Mouse (Mus musculus): ENCODE results near the gene Wnt10b. TPM values are rescaled to one million over a fixed set of nuclear protein-coding genes. Genes with fewer than 3 reads are reported as not detected.

Wnt10b gene
- polyA plus RNA-seq, 1 experiment from 2014 or later = not detected

DNA sequence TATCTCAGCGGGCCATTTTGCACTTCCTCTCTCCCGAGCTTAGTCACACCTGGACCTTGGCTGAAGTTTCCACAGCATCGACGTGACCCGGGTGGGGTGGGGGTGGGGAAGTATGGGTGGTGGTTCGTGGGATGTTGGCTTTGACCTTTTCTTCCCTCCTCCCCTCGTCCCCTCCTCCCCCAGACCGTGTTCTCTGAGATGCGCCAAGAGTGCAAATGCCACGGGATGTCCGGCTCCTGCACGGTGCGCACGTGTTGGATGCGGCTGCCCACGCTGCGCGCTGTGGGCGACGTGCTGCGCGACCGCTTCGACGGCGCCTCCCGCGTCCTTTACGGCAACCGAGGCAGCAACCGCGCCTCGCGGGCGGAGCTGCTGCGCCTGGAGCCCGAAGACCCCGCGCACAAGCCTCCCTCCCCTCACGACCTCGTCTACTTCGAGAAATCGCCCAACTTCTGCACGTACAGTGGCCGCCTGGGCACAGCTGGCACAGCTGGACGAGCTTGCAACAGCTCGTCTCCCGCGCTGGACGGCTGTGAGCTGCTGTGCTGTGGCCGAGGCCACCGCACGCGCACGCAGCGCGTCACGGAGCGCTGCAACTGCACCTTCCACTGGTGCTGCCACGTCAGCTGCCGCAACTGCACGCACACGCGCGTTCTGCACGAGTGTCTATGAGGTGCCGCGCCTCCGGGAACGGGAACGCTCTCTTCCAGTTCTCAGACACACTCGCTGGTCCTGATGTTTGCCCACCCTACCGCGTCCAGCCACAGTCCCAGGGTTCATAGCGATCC lies 14.5 kb upstream of the Wnt10b start:
- peaks cover 98% of the 10 kb centered on the region for H3K27me3 ChIP-seq
- H3K4me2 ChIP-seq = peak overlapping the region; percentile 46
- H3K36me3 ChIP-seq (ENCODE audit: poor library complexity, severe bottlenecking) = no peaks in the 10 kb centered on the region
- H3K27ac ChIP-seq = no peak overlapping the region
- H3K4me3 ChIP-seq = peak overlapping the region; percentile 27
- peaks cover 33% of the 10 kb centered on the region for H3K4me1 ChIP-seq
- under 1% methylated on average over 75 of the region's 75 CpGs for WGBS
- H3K9ac ChIP-seq = no peak overlapping the region
- H3K9me3 ChIP-seq (replicated peaks) = no peaks in the 10 kb centered on the region
- ATAC-seq = peak; percentile 46; the same call in 1 of the 2 replicates

DNA sequence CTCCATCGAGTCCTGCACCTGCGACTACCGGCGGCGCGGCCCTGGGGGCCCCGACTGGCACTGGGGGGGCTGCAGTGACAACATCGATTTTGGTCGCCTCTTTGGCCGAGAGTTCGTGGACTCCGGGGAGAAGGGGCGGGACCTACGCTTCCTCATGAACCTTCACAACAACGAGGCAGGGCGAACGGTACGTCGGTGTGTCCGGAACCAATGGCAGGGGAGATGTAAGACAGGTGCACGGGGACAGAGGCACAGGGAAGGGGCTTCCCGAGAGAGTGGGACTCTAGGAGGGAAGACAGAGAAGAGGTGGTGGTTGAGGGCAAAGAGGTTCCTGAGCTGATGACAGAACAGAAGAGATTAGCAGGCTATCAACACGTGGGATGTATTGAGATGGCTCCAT lies 13.8 kb upstream of the Wnt10b start:
- WGBS = under 1% methylated on average over 23 of the region's 23 CpGs
- no peaks in the 10 kb centered on the region for H3K9me3 ChIP-seq (replicated peaks)
- H3K4me3 ChIP-seq = peak overlapping the region; percentile 27
- H3K9ac ChIP-seq = no peak overlapping the region
- peaks cover 29% of the 10 kb centered on the region for H3K4me1 ChIP-seq
- H3K27me3 ChIP-seq = peaks cover 100% of the 10 kb centered on the region
- no peak overlapping the region for H3K4me2 ChIP-seq
- H3K27ac ChIP-seq = no peak overlapping the region
- ATAC-seq = no peak
- H3K36me3 ChIP-seq (ENCODE audit: poor library complexity, severe bottlenecking) = no peaks in the 10 kb centered on the region

DNA sequence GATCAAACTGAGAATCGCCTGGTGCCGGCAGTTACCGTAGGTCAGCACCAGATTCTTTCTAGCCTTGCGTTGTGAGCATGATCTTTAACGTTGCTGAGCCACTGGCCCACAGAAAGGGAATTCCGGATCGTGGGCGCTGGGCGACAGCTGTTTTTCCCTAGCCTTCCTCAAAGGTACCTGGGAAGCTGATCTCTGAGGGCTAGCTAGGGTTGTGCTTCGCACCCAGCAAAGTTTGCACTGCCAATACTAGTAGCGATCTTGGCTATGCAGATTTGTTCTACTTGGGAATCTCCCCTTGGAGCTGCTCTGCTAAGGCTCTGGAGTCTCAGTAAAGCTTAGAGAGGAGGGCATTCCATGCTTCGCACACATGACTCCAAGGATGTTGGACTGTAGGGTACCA lies 13.3 kb upstream of the Wnt10b start:
- H3K27ac ChIP-seq = no peak overlapping the region
- H3K36me3 ChIP-seq (ENCODE audit: poor library complexity, severe bottlenecking) = no peaks in the 10 kb centered on the region
- H3K4me1 ChIP-seq = peaks cover 23% of the 10 kb centered on the region
- 1% methylated on average over 12 of the region's 12 CpGs for WGBS
- no peaks in the 10 kb centered on the region for H3K9me3 ChIP-seq (replicated peaks)
- no peak overlapping the region for H3K9ac ChIP-seq
- H3K4me2 ChIP-seq = no peak overlapping the region
- H3K27me3 ChIP-seq = peaks cover 100% of the 10 kb centered on the region
- ATAC-seq = no peak
- 0 out of 2 replicates have a peak overlapping the region, but pooled peaks have one; percentile 2 for H3K4me3 ChIP-seq

DNA sequence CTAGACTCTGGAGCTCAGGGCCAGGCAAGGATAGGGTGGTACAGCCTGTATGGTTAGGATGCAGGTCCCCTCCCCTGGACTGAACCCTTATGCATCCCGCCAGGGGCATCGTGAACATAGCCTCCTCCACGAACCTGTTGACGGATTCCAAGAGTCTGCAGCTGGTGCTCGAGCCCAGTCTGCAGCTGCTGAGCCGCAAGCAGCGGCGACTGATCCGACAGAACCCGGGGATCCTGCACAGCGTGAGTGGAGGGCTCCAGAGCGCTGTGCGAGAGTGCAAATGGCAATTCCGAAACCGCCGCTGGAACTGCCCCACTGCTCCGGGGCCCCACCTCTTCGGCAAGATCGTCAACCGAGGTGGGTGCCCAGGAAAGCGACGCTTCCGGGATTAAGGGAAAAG lies 12.8 kb upstream of the Wnt10b start:
- Histone ChIP-seq H3K4me2 (no peak overlapping the region), H3K4me3 (0 out of 2 replicates have a peak overlapping the region, but pooled peaks have one; percentile 2), H3K9me3 (replicated peaks) (0 out of 2 replicates have a peak, but pooled peaks cover 2% of the 10 kb centered on the region), H3K36me3 (ENCODE audit: poor library complexity, severe bottlenecking) (no peaks in the 10 kb centered on the region), H3K9ac (no peak overlapping the region), H3K4me1 (peaks cover 23% of the 10 kb centered on the region), H3K27me3 (peaks cover 99% of the 10 kb centered on the region), H3K27ac (no peak overlapping the region)
- ATAC-seq = no peak
- under 1% methylated on average over 23 of the region's 23 CpGs for WGBS

DNA sequence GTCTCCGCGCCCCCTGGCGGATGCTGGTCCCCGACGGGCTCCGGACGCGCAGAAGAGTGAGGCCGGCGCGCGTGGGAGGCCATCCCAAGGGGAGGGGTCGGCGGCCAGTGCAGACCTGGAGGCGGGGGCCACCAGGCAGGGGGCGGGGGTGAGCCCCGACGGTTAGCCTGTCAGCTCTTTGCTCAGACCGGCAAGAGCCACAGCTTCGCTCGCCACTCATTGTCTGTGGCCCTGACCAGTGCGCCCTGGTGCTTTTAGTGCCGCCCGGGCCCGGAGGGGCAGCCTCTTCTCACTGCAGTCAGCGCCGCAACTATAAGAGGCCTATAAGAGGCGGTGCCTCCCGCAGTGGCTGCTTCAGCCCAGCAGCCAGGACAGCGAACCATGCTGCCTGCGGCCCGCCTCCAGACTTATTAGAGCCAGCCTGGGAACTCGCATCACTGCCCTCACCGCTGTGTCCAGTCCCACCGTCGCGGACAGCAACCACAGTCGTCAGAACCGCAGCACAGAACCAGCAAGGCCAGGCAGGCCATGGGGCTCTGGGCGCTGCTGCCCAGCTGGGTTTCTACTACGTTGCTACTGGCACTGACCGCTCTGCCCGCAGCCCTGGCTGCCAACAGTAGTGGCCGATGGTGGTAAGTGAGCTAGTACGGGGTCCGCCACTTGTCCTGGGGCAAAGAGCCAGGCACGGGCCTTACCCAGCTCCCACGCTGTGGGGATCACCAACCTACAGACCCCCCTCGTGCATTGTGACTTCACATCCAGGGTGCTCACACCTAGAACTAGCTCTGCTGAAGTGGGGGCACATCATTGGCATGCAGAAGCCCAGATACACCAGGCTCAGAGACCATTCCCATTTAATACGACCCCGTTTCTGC lies 11.9 kb upstream of the Wnt10b start, which contains the start of gene Wnt1:
Gene Wnt1 (plus strand): TSS at position 197 of the 875 bp plus-strand sequence.
- ATAC-seq = no peak
- Histone ChIP-seq H3K9me3 (replicated peaks) (0 out of 2 replicates have a peak, but pooled peaks cover 4% of the 10 kb centered on the region), H3K9ac (no peak within 1 kb of the TSS), H3K4me3 (no peak within 1 kb of the TSS; the same call in 1 of the 2 replicates), H3K27ac (no peak within 1 kb of the TSS), H3K4me2 (no peak within 1 kb of the TSS; the same call in 1 of the 2 replicates), H3K4me1 (peaks cover 23% of the 10 kb centered on the region), H3K36me3 (ENCODE audit: poor library complexity, severe bottlenecking) (no peaks in the 10 kb centered on the region), H3K27me3 (peaks cover 99% of the 10 kb centered on the region)
- under 1% methylated on average over 49 of the region's 51 CpGs for WGBS

DNA sequence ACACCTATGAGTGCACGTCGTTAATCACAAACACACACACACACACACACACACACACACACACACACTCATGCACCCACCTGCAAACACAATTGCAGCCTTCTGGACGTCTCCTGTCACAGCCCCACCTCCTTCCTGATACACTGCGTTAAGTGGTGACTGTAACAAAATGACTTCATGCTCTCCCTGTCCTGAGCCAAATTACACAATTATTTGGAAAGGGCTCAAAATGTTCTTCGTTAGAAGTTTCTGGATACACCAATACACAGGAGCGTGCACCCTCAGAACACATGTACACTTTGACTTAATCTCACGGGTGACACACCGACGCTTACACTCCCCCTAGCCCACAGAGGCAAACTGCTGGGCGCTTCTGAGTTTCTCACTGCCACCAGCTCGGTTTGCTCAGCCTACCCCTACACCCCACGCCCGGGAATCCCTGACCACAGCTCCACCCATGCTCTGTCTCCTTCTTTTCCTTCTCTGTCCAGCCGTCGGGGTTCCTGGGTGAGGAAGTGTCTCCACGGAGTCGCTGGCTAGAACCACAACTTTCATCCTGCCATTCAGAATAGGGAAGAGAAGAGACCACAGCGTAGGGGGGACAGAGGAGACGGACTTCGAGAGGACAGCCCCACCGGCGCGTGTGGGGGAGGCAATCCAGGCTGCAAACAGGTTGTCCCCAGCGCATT lies 11.2 kb upstream of the Wnt10b start:
- peaks cover 23% of the 10 kb centered on the region for H3K4me1 ChIP-seq
- H3K9me3 ChIP-seq (replicated peaks) = 0 out of 2 replicates have a peak, but pooled peaks cover 4% of the 10 kb centered on the region
- 11% methylated on average over 24 of the region's 24 CpGs for WGBS
- no peak overlapping the region for H3K27ac ChIP-seq
- H3K4me3 ChIP-seq = no peak overlapping the region
- no peak overlapping the region for H3K9ac ChIP-seq
- no peak overlapping the region for H3K4me2 ChIP-seq
- ATAC-seq = no peak
- peaks cover 99% of the 10 kb centered on the region for H3K27me3 ChIP-seq
- H3K36me3 ChIP-seq (ENCODE audit: poor library complexity, severe bottlenecking) = no peaks in the 10 kb centered on the region

DNA sequence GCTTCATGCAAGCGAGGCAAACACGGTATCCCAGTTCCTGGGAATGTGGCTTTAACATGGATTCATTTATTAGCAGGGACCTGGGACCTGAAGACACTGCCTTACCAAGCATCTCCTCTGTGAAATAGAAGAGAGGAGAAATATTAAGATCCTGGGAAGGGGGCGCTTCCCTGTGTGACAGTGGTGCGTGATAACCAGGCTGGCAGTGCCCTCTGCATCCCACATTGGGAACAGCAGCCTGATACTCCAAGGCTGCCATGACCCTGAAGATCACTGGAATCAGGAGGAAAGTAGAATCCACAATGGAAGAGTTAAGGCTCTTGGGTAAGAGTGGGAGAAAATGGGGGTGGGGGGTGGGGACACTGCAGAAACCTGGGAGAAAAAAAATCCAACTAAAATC lies 10.0 kb upstream of the Wnt10b start:
- H3K4me2 ChIP-seq = no peak overlapping the region
- peaks cover 19% of the 10 kb centered on the region for H3K4me1 ChIP-seq
- H3K9me3 ChIP-seq (replicated peaks) = 0 out of 2 replicates have a peak, but pooled peaks cover 4% of the 10 kb centered on the region
- H3K27ac ChIP-seq = no peak overlapping the region
- H3K27me3 ChIP-seq = peaks cover 95% of the 10 kb centered on the region
- WGBS = 31% methylated on average over 4 of the region's 4 CpGs
- no peaks in the 10 kb centered on the region for H3K36me3 ChIP-seq (ENCODE audit: poor library complexity, severe bottlenecking)
- no peak overlapping the region for H3K4me3 ChIP-seq
- H3K9ac ChIP-seq = no peak overlapping the region
- no peak for ATAC-seq

DNA sequence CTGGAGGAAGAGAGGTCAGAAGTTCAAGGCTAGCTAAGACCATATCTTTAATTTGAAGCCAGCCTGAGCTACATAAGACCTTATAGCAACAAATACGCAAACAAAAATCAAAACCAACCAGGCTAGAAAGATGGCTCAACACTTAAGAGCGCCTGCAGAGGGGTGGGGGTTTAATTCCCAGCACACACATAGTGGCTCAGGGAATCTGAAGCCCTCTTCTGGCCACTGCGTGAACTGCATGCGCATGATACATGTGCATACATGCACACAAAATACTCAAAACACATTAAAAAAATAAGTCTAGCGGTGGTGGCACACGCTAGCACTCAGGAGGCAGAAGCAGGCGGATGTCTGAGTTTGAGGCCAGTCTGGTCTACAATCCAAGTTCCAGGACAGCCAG lies 7.8 kb upstream of the Wnt10b start:
- no peak overlapping the region for H3K4me3 ChIP-seq
- H3K27ac ChIP-seq = no peak overlapping the region
- peaks cover 93% of the 10 kb centered on the region for H3K27me3 ChIP-seq
- 39% methylated on average over 7 of the region's 7 CpGs for WGBS
- H3K36me3 ChIP-seq (ENCODE audit: poor library complexity, severe bottlenecking) = no peaks in the 10 kb centered on the region
- ATAC-seq = no peak
- peaks cover 9% of the 10 kb centered on the region; the same call in 1 of the 2 replicates for H3K4me1 ChIP-seq
- no peak overlapping the region for H3K4me2 ChIP-seq
- 0 out of 2 replicates have a peak, but pooled peaks cover 4% of the 10 kb centered on the region for H3K9me3 ChIP-seq (replicated peaks)
- no peak overlapping the region for H3K9ac ChIP-seq

DNA sequence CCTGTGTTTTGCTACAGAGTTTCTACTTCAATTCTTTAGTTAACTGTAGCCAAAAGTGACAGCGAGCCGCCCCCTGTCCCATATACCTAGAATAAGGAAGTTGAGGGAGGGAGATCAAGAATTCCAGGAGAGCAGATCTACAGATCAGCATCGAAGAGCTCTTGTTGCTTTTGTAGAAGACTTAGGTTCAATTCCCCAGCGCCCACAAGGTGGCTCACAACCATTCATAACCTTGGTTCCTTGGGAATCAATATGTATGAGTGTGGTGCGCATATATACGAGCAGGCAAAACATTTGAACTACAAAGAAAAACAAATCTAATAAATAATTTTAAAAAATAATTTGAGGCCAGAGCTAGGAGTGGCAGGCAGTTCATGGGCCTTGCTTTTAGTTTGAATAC lies 3.2 kb upstream of the Wnt10b start:
- Histone ChIP-seq H3K36me3 (ENCODE audit: poor library complexity, severe bottlenecking) (no peaks in the 10 kb centered on the region), H3K9ac (no peak overlapping the region), H3K4me1 (peaks cover 22% of the 10 kb centered on the region), H3K27me3 (peaks cover 93% of the 10 kb centered on the region), H3K4me2 (no peak overlapping the region), H3K4me3 (no peak overlapping the region), H3K27ac (no peak overlapping the region), H3K9me3 (replicated peaks) (0 out of 2 replicates have a peak, but pooled peaks cover 4% of the 10 kb centered on the region)
- ATAC-seq = no peak
- 22% methylated on average over 6 of the region's 6 CpGs for WGBS

DNA sequence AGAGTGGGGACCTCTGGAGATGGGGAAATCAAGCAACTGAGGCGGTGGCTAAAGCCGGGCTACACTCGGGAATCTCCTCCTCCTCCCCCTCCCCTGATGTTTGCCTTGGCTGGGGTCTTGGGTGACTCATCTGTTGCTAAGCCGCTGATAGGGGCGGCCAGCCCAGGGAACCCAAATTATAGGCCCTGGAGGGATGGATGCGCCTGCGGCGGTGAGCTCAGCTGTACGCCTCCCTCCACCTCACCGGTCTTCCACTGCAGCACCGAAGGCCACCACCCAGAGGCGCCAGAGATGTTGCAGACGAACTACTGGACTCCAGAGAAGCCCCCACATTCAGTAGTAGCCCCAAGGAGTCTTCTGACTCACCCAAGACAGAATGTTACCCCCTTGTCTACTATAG lies 2.6 kb upstream of the Wnt10b start:
- Histone ChIP-seq H3K9ac (no peak overlapping the region), H3K27me3 (peaks cover 94% of the 10 kb centered on the region), H3K4me2 (no peak overlapping the region), H3K4me3 (no peak overlapping the region), H3K36me3 (ENCODE audit: poor library complexity, severe bottlenecking) (no peaks in the 10 kb centered on the region), H3K9me3 (replicated peaks) (0 out of 2 replicates have a peak, but pooled peaks cover under 1% of the 10 kb centered on the region), H3K27ac (no peak overlapping the region), H3K4me1 (peaks cover 28% of the 10 kb centered on the region)
- WGBS = 3% methylated on average over 13 of the region's 13 CpGs
- ATAC-seq = no peak

DNA sequence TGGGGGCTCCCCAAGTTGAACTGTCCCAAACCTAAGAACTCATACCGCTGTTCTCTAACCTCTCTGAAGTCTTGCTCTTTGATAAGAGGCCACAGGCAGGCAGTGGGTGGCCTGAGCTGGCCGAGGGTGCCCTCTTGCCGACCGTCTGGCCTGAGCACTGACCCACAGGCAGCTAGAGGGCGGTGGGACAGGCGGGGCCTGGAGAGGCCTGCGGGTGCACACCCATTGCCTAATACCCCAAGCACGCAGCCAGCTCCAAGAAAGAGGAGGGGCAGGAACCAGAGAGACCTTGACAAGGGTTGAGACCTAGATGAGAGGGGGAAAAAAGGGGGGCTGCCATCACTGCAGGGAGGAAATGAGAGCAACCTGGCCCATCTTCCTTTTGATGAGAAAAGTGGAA lies 2.1 kb upstream of the Wnt10b start:
- Histone ChIP-seq H3K9ac (no peak overlapping the region), H3K27me3 (peaks cover 94% of the 10 kb centered on the region), H3K4me2 (no peak overlapping the region), H3K9me3 (replicated peaks) (no peaks in the 10 kb centered on the region), H3K4me3 (no peak overlapping the region), H3K4me1 (peaks cover 29% of the 10 kb centered on the region), H3K27ac (no peak overlapping the region), H3K36me3 (ENCODE audit: poor library complexity, severe bottlenecking) (no peaks in the 10 kb centered on the region)
- 3% methylated on average over 8 of the region's 8 CpGs for WGBS
- no peak for ATAC-seq

Measured in forebrain, embryonic 13.5 days (tissue).